Mouse (Mus musculus): ENCODE data around the gene Tmem72. TPM values are rescaled to one million over a fixed set of nuclear protein-coding genes. Genes with fewer than 3 reads are reported as not detected.

Gene Tmem72
- polyA plus RNA-seq, 1 experiment from 2014 or later, result 0.05 TPM

- Histone ChIP-seq H3K9me3 (ENCODE audit: control insufficient read depth, low read length) (no peaks in the 10 kb centered on the region), H3K4me3 (ENCODE audit: low read depth, low read length) (no peak overlapping the region), H3K27ac (replicated peaks) (no peak overlapping the region), H3K36me3 (ENCODE audit: control insufficient read depth, insufficient read depth, low read length) (no peaks in the 10 kb centered on the region), H3K4me1 (replicated peaks; ENCODE audit: control insufficient read depth, insufficient read depth) (no peaks in the 10 kb centered on the region), H3K9ac (ENCODE audit: low read length) (no peak overlapping the region), H3K4me2 (replicated peaks; ENCODE audit: low read depth) (no peak overlapping the region), H3K27me3 (ENCODE audit: control insufficient read depth, insufficient read depth, low read length) (no peaks in the 10 kb centered on the region)
- no peak for DNase-seq (ENCODE audit: low spot score)
- TF ChIP-seq CTCF (IDR thresholded peaks at IDR 0.05; ENCODE audit: low read depth), result no peak
- TF ChIP-seq EP300 (optimal IDR thresholded peaks at IDR 0.05), result no peak
- no peak for ATAC-seq (ENCODE audit: low FRiP score, low TSS enrichment)
- 85% methylated on average over 5 of the region's 5 CpGs for WGBS
These were observed 18.6 kb upstream of the Tmem72 start for GRCm38 (mm10) chr6:116735361-116735760.

GRCm38 (mm10) chr6:116733577-116733976 is 16.9 kb upstream of the Tmem72 start:
- Histone ChIP-seq H3K4me3 (ENCODE audit: low read depth, low read length) (no peak overlapping the region), H3K27ac (replicated peaks) (no peak overlapping the region), H3K9ac (ENCODE audit: low read length) (no peak overlapping the region), H3K4me1 (replicated peaks; ENCODE audit: control insufficient read depth, insufficient read depth) (no peaks in the 10 kb centered on the region), H3K9me3 (ENCODE audit: control insufficient read depth, low read length) (no peaks in the 10 kb centered on the region), H3K36me3 (ENCODE audit: control insufficient read depth, insufficient read depth, low read length) (no peaks in the 10 kb centered on the region), H3K27me3 (ENCODE audit: control insufficient read depth, insufficient read depth, low read length) (no peaks in the 10 kb centered on the region), H3K4me2 (replicated peaks; ENCODE audit: low read depth) (no peak overlapping the region)
- TF ChIP-seq EP300 (optimal IDR thresholded peaks at IDR 0.05) (no peak), CTCF (IDR thresholded peaks at IDR 0.05; ENCODE audit: low read depth) (no peak)
- ATAC-seq (ENCODE audit: low FRiP score, low TSS enrichment), result no peak
- no peak for DNase-seq (ENCODE audit: low spot score)
- WGBS, result 71% methylated on average over 4 of the region's 4 CpGs

- no peak overlapping the region for H3K4me2 ChIP-seq (replicated peaks; ENCODE audit: low read depth)
- H3K27ac ChIP-seq (replicated peaks), result no peak overlapping the region
- DNase-seq (ENCODE audit: low spot score) (no peak), ATAC-seq (ENCODE audit: low FRiP score, low TSS enrichment) (no peak)
- TF ChIP-seq EP300 (optimal IDR thresholded peaks at IDR 0.05), result no peak
- no peak for TF ChIP-seq CTCF (IDR thresholded peaks at IDR 0.05; ENCODE audit: low read depth)
- no peaks in the 10 kb centered on the region for H3K27me3 ChIP-seq (ENCODE audit: control insufficient read depth, insufficient read depth, low read length)
- H3K9me3 ChIP-seq (ENCODE audit: control insufficient read depth, low read length), result no peaks in the 10 kb centered on the region
- H3K4me3 ChIP-seq (ENCODE audit: low read depth, low read length), result no peak overlapping the region
- H3K4me1 ChIP-seq (replicated peaks; ENCODE audit: control insufficient read depth, insufficient read depth), result no peaks in the 10 kb centered on the region
- H3K36me3 ChIP-seq (ENCODE audit: control insufficient read depth, insufficient read depth, low read length), result no peaks in the 10 kb centered on the region
- no peak overlapping the region for H3K9ac ChIP-seq (ENCODE audit: low read length)
- WGBS, result 75% methylated on average over 12 of the region's 12 CpGs
These were observed 7.9 kb upstream of the Tmem72 start for GRCm38 (mm10) chr6:116724489-116725160.

- H3K4me3 ChIP-seq (ENCODE audit: low read depth, low read length), result no peak overlapping the region
- H3K9ac ChIP-seq (ENCODE audit: low read length), result no peak overlapping the region
- no peaks in the 10 kb centered on the region for H3K4me1 ChIP-seq (replicated peaks; ENCODE audit: control insufficient read depth, insufficient read depth)
- TF ChIP-seq EP300 (optimal IDR thresholded peaks at IDR 0.05) (no peak), CTCF (IDR thresholded peaks at IDR 0.05; ENCODE audit: low read depth) (no peak)
- 66% methylated on average over 4 of the region's 4 CpGs for WGBS
- no peak overlapping the region for H3K27ac ChIP-seq (replicated peaks)
- ATAC-seq (ENCODE audit: low FRiP score, low TSS enrichment) (no peak), DNase-seq (ENCODE audit: low spot score) (no peak)
- no peaks in the 10 kb centered on the region for H3K36me3 ChIP-seq (ENCODE audit: control insufficient read depth, insufficient read depth, low read length)
- no peaks in the 10 kb centered on the region for H3K27me3 ChIP-seq (ENCODE audit: control insufficient read depth, insufficient read depth, low read length)
- H3K9me3 ChIP-seq (ENCODE audit: control insufficient read depth, low read length), result no peaks in the 10 kb centered on the region
- no peak overlapping the region for H3K4me2 ChIP-seq (replicated peaks; ENCODE audit: low read depth)
These were observed 2.2 kb upstream of the Tmem72 start for GRCm38 (mm10) chr6:116718920-116719319.

DNA sequence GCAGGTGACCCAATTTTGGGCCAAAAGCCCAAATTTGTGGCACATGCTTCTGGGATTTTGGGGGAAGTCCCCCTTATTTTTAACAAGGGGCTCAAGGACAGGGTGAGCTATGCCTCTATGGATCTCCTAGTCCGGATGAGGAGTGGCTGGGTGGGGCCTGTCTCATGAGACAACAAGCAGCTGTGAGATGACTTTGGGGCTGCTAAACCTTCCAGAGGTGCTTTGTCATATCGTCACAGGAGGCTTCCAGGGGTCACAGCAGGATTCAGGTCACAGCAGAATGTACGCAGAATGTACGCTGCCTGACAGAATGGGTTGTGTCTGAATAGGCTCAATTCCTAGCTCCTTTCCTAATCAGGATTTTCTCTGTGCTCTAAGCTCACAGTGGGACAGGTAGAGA is 1.6 kb upstream of the Tmem72 start:
- TF ChIP-seq EP300 (optimal IDR thresholded peaks at IDR 0.05), result no peak
- no peak for TF ChIP-seq CTCF (IDR thresholded peaks at IDR 0.05; ENCODE audit: low read depth)
- no peak overlapping the region for H3K27ac ChIP-seq (replicated peaks)
- no peak overlapping the region for H3K4me3 ChIP-seq (ENCODE audit: low read depth, low read length)
- H3K9me3 ChIP-seq (ENCODE audit: control insufficient read depth, low read length), result no peaks in the 10 kb centered on the region
- no peaks in the 10 kb centered on the region for H3K36me3 ChIP-seq (ENCODE audit: control insufficient read depth, insufficient read depth, low read length)
- no peak overlapping the region for H3K9ac ChIP-seq (ENCODE audit: low read length)
- no peak overlapping the region for H3K4me2 ChIP-seq (replicated peaks; ENCODE audit: low read depth)
- no peaks in the 10 kb centered on the region for H3K4me1 ChIP-seq (replicated peaks; ENCODE audit: control insufficient read depth, insufficient read depth)
- no peaks in the 10 kb centered on the region for H3K27me3 ChIP-seq (ENCODE audit: control insufficient read depth, insufficient read depth, low read length)
- ATAC-seq (ENCODE audit: low FRiP score, low TSS enrichment) (no peak), DNase-seq (ENCODE audit: low spot score) (no peak)
- WGBS, result 69% methylated on average over 4 of the region's 4 CpGs

DNA sequence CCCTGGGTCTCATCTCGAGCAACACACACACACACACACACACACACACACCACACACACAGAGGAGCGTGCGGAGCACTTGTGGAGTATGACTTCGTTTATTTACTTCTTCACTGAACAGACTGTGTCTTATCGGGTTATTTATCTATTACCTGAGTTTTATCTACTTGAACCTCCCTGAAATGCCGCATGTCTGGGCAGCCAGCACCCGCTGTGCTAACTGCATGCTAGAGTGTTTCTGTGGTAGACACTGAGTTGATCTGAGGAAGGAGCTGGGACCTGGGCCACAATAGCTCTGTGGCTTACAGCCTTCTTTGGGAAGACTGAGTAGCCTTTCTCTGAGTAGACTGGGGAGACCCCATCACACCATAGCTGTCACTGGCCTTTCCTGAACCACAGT is 1.1 kb upstream of the Tmem72 start:
- no peak overlapping the region for H3K9ac ChIP-seq (ENCODE audit: low read length)
- H3K27me3 ChIP-seq (ENCODE audit: control insufficient read depth, insufficient read depth, low read length), result no peaks in the 10 kb centered on the region
- ATAC-seq (ENCODE audit: low FRiP score, low TSS enrichment) (no peak), DNase-seq (ENCODE audit: low spot score) (no peak)
- 66% methylated on average over 7 of the region's 7 CpGs for WGBS
- no peak overlapping the region for H3K4me2 ChIP-seq (replicated peaks; ENCODE audit: low read depth)
- TF ChIP-seq EP300 (optimal IDR thresholded peaks at IDR 0.05) (no peak), CTCF (IDR thresholded peaks at IDR 0.05; ENCODE audit: low read depth) (no peak)
- no peaks in the 10 kb centered on the region for H3K9me3 ChIP-seq (ENCODE audit: control insufficient read depth, low read length)
- H3K36me3 ChIP-seq (ENCODE audit: control insufficient read depth, insufficient read depth, low read length), result no peaks in the 10 kb centered on the region
- H3K4me3 ChIP-seq (ENCODE audit: low read depth, low read length), result no peak overlapping the region
- H3K4me1 ChIP-seq (replicated peaks; ENCODE audit: control insufficient read depth, insufficient read depth), result no peaks in the 10 kb centered on the region
- H3K27ac ChIP-seq (replicated peaks), result no peak overlapping the region
